Mouse (Mus musculus): ENCODE results near the gene Immp2l. TPM values are rescaled to one million over a fixed set of nuclear protein-coding genes. Genes with fewer than 3 reads are reported as not detected.

Immp2l gene
- total RNA-seq, 1 experiment = 11.4 TPM

- DNase-seq (ENCODE audit: low read depth, low spot score) = no peak
- H3K4me1 ChIP-seq (ENCODE audit: control insufficient read depth in 2 of 2, insufficient read depth in 2 of 2, low read length in 2 of 2, poor library complexity in 1 of 2) = no peaks in the 10 kb centered on the region
- in situ Hi-C loops (cut with MboI; ENCODE audit: low sequenced_read_pairs in 2 of 2, unreplicated experiment in 2 of 2) = loop anchor here (5.0 to 25.0 kb wide), 2 partner anchors 643 to 648 kb away; no protein-coding TSS in a partner anchor
- no peaks in the 10 kb centered on the region for H3K9me3 ChIP-seq (ENCODE audit: control insufficient read depth, insufficient read depth, low read depth, low read length)
- TF ChIP-seq ZNF384 (IDR thresholded peaks at IDR 0.05; ENCODE audit: low read depth, low read length) (no peak), CHD2 (IDR thresholded peaks at IDR 0.05; ENCODE audit: low read depth, low read length) (no peak), ZC3H11A (IDR thresholded peaks at IDR 0.05; ENCODE audit: borderline replicate concordance, low read depth, low read length) (no peak), HCFC1 (IDR thresholded peaks at IDR 0.05; ENCODE audit: borderline replicate concordance, insufficient read depth, low read length) (no peak), MAFK (IDR thresholded peaks at IDR 0.05; ENCODE audit: insufficient read depth, low read depth, low read length) (no peak)
- H3K9ac ChIP-seq (ENCODE audit: insufficient read depth, low read depth, low read length, poor library complexity, severe bottlenecking) = no peak overlapping the region
- no peak overlapping the region for H3K27ac ChIP-seq (ENCODE audit: insufficient read depth, low read depth, low read length, poor library complexity, severe bottlenecking)
- H3K4me3 ChIP-seq (ENCODE audit: insufficient read depth in 1 of 2, low read depth in 1 of 2, low read length in 2 of 2, poor library complexity in 1 of 2, severe bottlenecking in 1 of 2) = no peak overlapping the region
- H3K36me3 ChIP-seq (ENCODE audit: control insufficient read depth, insufficient read depth, low read length, poor library complexity, severe bottlenecking) = no peaks in the 10 kb centered on the region
Observed at GRCm38 (mm10) chr12:41485512-41486215, 461.8 kb downstream of the Immp2l start.

- no peak for TF ChIP-seq HCFC1 (IDR thresholded peaks at IDR 0.05; ENCODE audit: borderline replicate concordance, insufficient read depth, low read length)
- TF ChIP-seq ZNF384 (IDR thresholded peaks at IDR 0.05; ENCODE audit: low read depth, low read length) = no peak
- no peak for TF ChIP-seq CHD2 (IDR thresholded peaks at IDR 0.05; ENCODE audit: low read depth, low read length)
- no peak for TF ChIP-seq ZC3H11A (IDR thresholded peaks at IDR 0.05; ENCODE audit: borderline replicate concordance, low read depth, low read length)
- TF ChIP-seq MAFK (IDR thresholded peaks at IDR 0.05; ENCODE audit: insufficient read depth, low read depth, low read length) = no peak
- Histone ChIP-seq H3K9ac (ENCODE audit: insufficient read depth, low read depth, low read length, poor library complexity, severe bottlenecking) (peak within 1 kb of the TSS; percentile 31; the same call in 1 of the 2 replicates), H3K36me3 (ENCODE audit: control insufficient read depth, insufficient read depth, low read length, poor library complexity, severe bottlenecking) (no peaks in the 10 kb centered on the region), H3K4me3 (ENCODE audit: insufficient read depth in 1 of 2, low read depth in 1 of 2, low read length in 2 of 2, poor library complexity in 1 of 2, severe bottlenecking in 1 of 2) (no peak within 1 kb of the TSS), H3K27ac (ENCODE audit: insufficient read depth, low read depth, low read length, poor library complexity, severe bottlenecking) (no peak within 1 kb of the TSS), H3K4me1 (ENCODE audit: control insufficient read depth in 2 of 2, insufficient read depth in 2 of 2, low read length in 2 of 2, poor library complexity in 1 of 2) (no peaks in the 10 kb centered on the region), H3K9me3 (ENCODE audit: control insufficient read depth, insufficient read depth, low read depth, low read length) (no peaks in the 10 kb centered on the region)
- no peak for DNase-seq (ENCODE audit: low read depth, low spot score)
- in situ Hi-C loops (cut with MboI; ENCODE audit: low sequenced_read_pairs in 2 of 2, unreplicated experiment in 2 of 2) = loop anchor here (5.0 to 25.0 kb wide), 2 partner anchors 644 to 649 kb away; no protein-coding TSS in a partner anchor
Observed at GRCm38 (mm10) chr12:41486331-41486730, 462.4 kb downstream of the Immp2l start, which contains the start of gene Lrrn3. Gene Lrrn3, minus strand, starts transcription at chr12:41486431.

- Histone ChIP-seq H3K9ac (ENCODE audit: insufficient read depth, low read depth, low read length, poor library complexity, severe bottlenecking) (no peak overlapping the region), H3K9me3 (ENCODE audit: control insufficient read depth, insufficient read depth, low read depth, low read length) (no peaks in the 10 kb centered on the region), H3K36me3 (ENCODE audit: control insufficient read depth, insufficient read depth, low read length, poor library complexity, severe bottlenecking) (no peaks in the 10 kb centered on the region), H3K4me3 (ENCODE audit: insufficient read depth in 1 of 2, low read depth in 1 of 2, low read length in 2 of 2, poor library complexity in 1 of 2, severe bottlenecking in 1 of 2) (no peak overlapping the region), H3K27ac (ENCODE audit: insufficient read depth, low read depth, low read length, poor library complexity, severe bottlenecking) (no peak overlapping the region), H3K4me1 (ENCODE audit: control insufficient read depth in 2 of 2, insufficient read depth in 2 of 2, low read length in 2 of 2, poor library complexity in 1 of 2) (no peaks in the 10 kb centered on the region)
- TF ChIP-seq MAFK (IDR thresholded peaks at IDR 0.05; ENCODE audit: insufficient read depth, low read depth, low read length) = no peak
- no peak for TF ChIP-seq HCFC1 (IDR thresholded peaks at IDR 0.05; ENCODE audit: borderline replicate concordance, insufficient read depth, low read length)
- TF ChIP-seq ZNF384 (IDR thresholded peaks at IDR 0.05; ENCODE audit: low read depth, low read length) = no peak
- no peak for TF ChIP-seq CHD2 (IDR thresholded peaks at IDR 0.05; ENCODE audit: low read depth, low read length)
- TF ChIP-seq ZC3H11A (IDR thresholded peaks at IDR 0.05; ENCODE audit: borderline replicate concordance, low read depth, low read length) = peak; percentile 83; the same call in 1 of the 2 replicates
- in situ Hi-C loops (cut with MboI; ENCODE audit: low sequenced_read_pairs in 2 of 2, unreplicated experiment in 2 of 2) = loop anchor here (5.0 to 25.0 kb wide), 2 partner anchors 645 to 650 kb away; no protein-coding TSS in a partner anchor
- peak; percentile 57 for DNase-seq (ENCODE audit: low read depth, low spot score)
Observed at GRCm38 (mm10) chr12:41487005-41487404, 463.1 kb downstream of the Immp2l start.

- Histone ChIP-seq H3K9me3 (ENCODE audit: control insufficient read depth, insufficient read depth, low read depth, low read length) (no peaks in the 10 kb centered on the region), H3K27ac (ENCODE audit: insufficient read depth, low read depth, low read length, poor library complexity, severe bottlenecking) (no peak overlapping the region), H3K4me1 (ENCODE audit: control insufficient read depth in 2 of 2, insufficient read depth in 2 of 2, low read length in 2 of 2, poor library complexity in 1 of 2) (peaks cover 0 to 2% of the 10 kb centered on the region in 2 experiments; a peak in 1 of 4 replicates), H3K36me3 (ENCODE audit: control insufficient read depth, insufficient read depth, low read length, poor library complexity, severe bottlenecking) (no peaks in the 10 kb centered on the region), H3K4me3 (ENCODE audit: insufficient read depth in 1 of 2, low read depth in 1 of 2, low read length in 2 of 2, poor library complexity in 1 of 2, severe bottlenecking in 1 of 2) (no peak overlapping the region), H3K9ac (ENCODE audit: insufficient read depth, low read depth, low read length, poor library complexity, severe bottlenecking) (no peak overlapping the region)
- peak; percentile 37 for DNase-seq (ENCODE audit: low read depth, low spot score)
- no peak for TF ChIP-seq CHD2 (IDR thresholded peaks at IDR 0.05; ENCODE audit: low read depth, low read length)
- peak; percentile 67; the same call in 1 of the 2 replicates for TF ChIP-seq ZC3H11A (IDR thresholded peaks at IDR 0.05; ENCODE audit: borderline replicate concordance, low read depth, low read length)
- no peak for TF ChIP-seq MAFK (IDR thresholded peaks at IDR 0.05; ENCODE audit: insufficient read depth, low read depth, low read length)
- in situ Hi-C loops (cut with MboI; ENCODE audit: low sequenced_read_pairs in 2 of 2, unreplicated experiment in 2 of 2) = loop anchor here in 1 of 2 experiments (25.0 kb wide), 1 partner anchor 657 kb away; no protein-coding TSS in a partner anchor
Observed at GRCm38 (mm10) chr12:41494620-41495019, 470.7 kb downstream of the Immp2l start.

All from ES-E14 (cell line).